Comparison of ENCODE assay signal across 9 mouse cellular contexts in genomic region chr10:42734546-42735060, GRCm38 (mm10). TPM values are rescaled to one million over a fixed set of nuclear protein-coding genes. Genes with fewer than 3 reads are reported as not detected.
DNase-seq lines count a peak whose midpoint lies in the region; ATAC-seq and TF ChIP-seq lines count a peak whose summit lies in the region.
"Had no signal": no experiment of that assay in that cellular context is flagged by ENCODE, and none has a peak within 500 bp of the region (broad histone marks: within the 10 kb centered on the region; RNA-seq: fewer than 3 reads in every experiment).

No protein-coding gene starts in this region.

- 57% methylated on average over 5 of the region's 5 CpGs for WGBS in intestine, embryonic 15.5 days
- WGBS in lung, postnatal 0 days = 61% methylated on average over 5 of the region's 5 CpGs
- 55% methylated on average over 5 of the region's 5 CpGs for WGBS in hindbrain, embryonic 16.5 days

- H3K4me2 ChIP-seq in intestine, embryonic 15.5 days (replicated peaks) = no peak overlapping the region
- H3K4me2 ChIP-seq in lung, postnatal 0 days (replicated peaks; ENCODE audit: low read depth, low read length) = no peak overlapping the region
- no peak overlapping the region for H3K4me2 ChIP-seq in hindbrain, embryonic 16.5 days (ENCODE audit: low read length)
- H3K4me2 ChIP-seq: lung, embryonic 15.5 days had no signal

- TF ChIP-seq CTCF in lung, postnatal 0 days (IDR thresholded peaks at IDR 0.05) = peak; percentile 73

- H3K27me3 ChIP-seq in intestine, embryonic 15.5 days (replicated peaks) = no peaks in the 10 kb centered on the region
- H3K27me3 ChIP-seq in lung, postnatal 0 days (replicated peaks; ENCODE audit: insufficient read depth, low read length) = no peaks in the 10 kb centered on the region
- no peaks in the 10 kb centered on the region for H3K27me3 ChIP-seq in hindbrain, embryonic 16.5 days (replicated peaks; ENCODE audit: control insufficient read depth, insufficient read depth, low read length)
- H3K27me3 ChIP-seq: lung, embryonic 15.5 days had no signal

- no peaks in the 10 kb centered on the region for H3K36me3 ChIP-seq in intestine, embryonic 15.5 days
- no peaks in the 10 kb centered on the region for H3K36me3 ChIP-seq in lung, postnatal 0 days (ENCODE audit: insufficient read depth, low read length)
- no peaks in the 10 kb centered on the region for H3K36me3 ChIP-seq in hindbrain, embryonic 16.5 days (ENCODE audit: control insufficient read depth, insufficient read depth, low read length)
- H3K36me3 ChIP-seq: lung, embryonic 15.5 days had no signal

- no peaks in the 10 kb centered on the region for H3K4me1 ChIP-seq in intestine, embryonic 15.5 days (replicated peaks)
- no peaks in the 10 kb centered on the region for H3K4me1 ChIP-seq in lung, postnatal 0 days (ENCODE audit: insufficient read depth, low read depth, low read length)
- H3K4me1 ChIP-seq in hindbrain, embryonic 16.5 days (ENCODE audit: control insufficient read depth, insufficient read depth, low read depth, low read length) = no peaks in the 10 kb centered on the region
- H3K4me1 ChIP-seq: lung, embryonic 15.5 days had no signal

- H3K4me3 ChIP-seq in intestine, embryonic 15.5 days (replicated peaks) = no peak overlapping the region
- no peak overlapping the region for H3K4me3 ChIP-seq in lung, postnatal 0 days (ENCODE audit: low read depth, low read length)
- no peak overlapping the region for H3K4me3 ChIP-seq in hindbrain, embryonic 16.5 days (ENCODE audit: low read length)
- H3K4me3 ChIP-seq: lung, embryonic 15.5 days had no signal

- no peak overlapping the region for H3K9ac ChIP-seq in intestine, embryonic 15.5 days
- H3K9ac ChIP-seq in lung, postnatal 0 days (replicated peaks; ENCODE audit: low read depth) = no peak overlapping the region
- H3K9ac ChIP-seq in hindbrain, embryonic 16.5 days (ENCODE audit: low read depth, low read length) = no peak overlapping the region
- H3K9ac ChIP-seq: lung, embryonic 15.5 days had no signal

- TF ChIP-seq EP300 in lung, postnatal 0 days (IDR thresholded peaks at IDR 0.05) = no peak

- intact Hi-C loops in gastrocnemius, postnatal 36 days (cut with DNase I) = loop anchor here (5.0 kb wide), 2 partner anchors 37 to 427 kb away; no protein-coding TSS in a partner anchor

- ATAC-seq in intestine, embryonic 15.5 days = 0 out of 2 replicates have a peak, but pooled peaks have one; percentile 36
- ATAC-seq in lung, postnatal 0 days = no peak
- no peak for ATAC-seq in erythroblast, adult 5-6 weeks (replicated peaks; ENCODE audit: low FRiP score, poor library complexity, severe bottlenecking)
- no peak for ATAC-seq in hindbrain, embryonic 16.5 days

- no peaks in the 10 kb centered on the region for H3K9me3 ChIP-seq in intestine, embryonic 15.5 days
- no peaks in the 10 kb centered on the region for H3K9me3 ChIP-seq in lung, postnatal 0 days (ENCODE audit: low read length)
- no peaks in the 10 kb centered on the region for H3K9me3 ChIP-seq in hindbrain, embryonic 16.5 days (ENCODE audit: control insufficient read depth, low read length)
- H3K9me3 ChIP-seq: lung, embryonic 15.5 days had no signal

- peak; percentile 6 for DNase-seq in gastrocnemius, postnatal 10 days
- DNase-seq in gastrocnemius, postnatal 36 days = no peak
- DNase-seq in 416B (ENCODE audit: low read depth) = peak; percentile 61
- DNase-seq in adipocyte (ENCODE audit: low spot score) = peak; percentile 75
- peak; percentile 67 for DNase-seq in lung, postnatal 0 days (ENCODE audit: low spot score)

- no peak overlapping the region for H3K27ac ChIP-seq in intestine, embryonic 15.5 days
- no peak overlapping the region for H3K27ac ChIP-seq in lung, postnatal 0 days (ENCODE audit: low read length)
- no peak overlapping the region for H3K27ac ChIP-seq in hindbrain, embryonic 16.5 days (ENCODE audit: low read depth, low read length)
- H3K27ac ChIP-seq: lung, embryonic 15.5 days had no signal

RNA-seq across cellular contexts. Expression of gene Sec63, which starts 26.7 kb away (rescaled TPM):
- total RNA-seq in gastrocnemius, postnatal 10 days (2021) = 10 to 100 TPM; 24.1 to 31.7 TPM
- 10 to 100 TPM; 19.0 to 19.8 TPM for total RNA-seq in gastrocnemius, postnatal 36 days (2021)
- 25.0 and 25.5 TPM in 2 replicates for polyA plus RNA-seq in intestine, embryonic 15.5 days (2015; fragmentation: Nextera tagmentation; extraction: Ambion mirVana)
- 15.1 and 17.2 TPM in 2 replicates for polyA plus RNA-seq in lung, postnatal 0 days (2015; fragmentation: Nextera tagmentation; extraction: Ambion mirVana)
- total RNA-seq in erythroblast, adult 5-6 weeks (2015; ENCODE audit: low replicate concordance) = 10.9 and 12.5 TPM in 2 replicates
- total RNA-seq in erythroblast, adult 5-6 weeks (2017; ENCODE audit: low replicate concordance) = 9.5 and 13.7 TPM in 2 replicates
- polyA plus RNA-seq in hindbrain, embryonic 16.5 days (2015; fragmentation: Nextera tagmentation; extraction: Ambion mirVana) = 16.6 and 18.1 TPM in 2 replicates

Comparison
In these comparisons a context has a peak if more than half of its experiments do, and no peak if none do; other contexts are left out.
1. DNase-seq: peak in gastrocnemius, postnatal 10 days (single experiment), 416B (single experiment), adipocyte (single experiment) and lung, postnatal 0 days (single experiment); none in gastrocnemius, postnatal 36 days (0 of 2).